Mouse (Mus musculus): ENCODE data around the gene Spag7. TPM values are rescaled to one million over a fixed set of nuclear protein-coding genes. Genes with fewer than 3 reads are reported as not detected.
A peak's percentile ranks its signal among the peaks of the same experiment; 100 is the strongest.

Spag7 gene
- polyA plus RNA-seq, 1 experiment from 2014 or later: 162 TPM

DNA sequence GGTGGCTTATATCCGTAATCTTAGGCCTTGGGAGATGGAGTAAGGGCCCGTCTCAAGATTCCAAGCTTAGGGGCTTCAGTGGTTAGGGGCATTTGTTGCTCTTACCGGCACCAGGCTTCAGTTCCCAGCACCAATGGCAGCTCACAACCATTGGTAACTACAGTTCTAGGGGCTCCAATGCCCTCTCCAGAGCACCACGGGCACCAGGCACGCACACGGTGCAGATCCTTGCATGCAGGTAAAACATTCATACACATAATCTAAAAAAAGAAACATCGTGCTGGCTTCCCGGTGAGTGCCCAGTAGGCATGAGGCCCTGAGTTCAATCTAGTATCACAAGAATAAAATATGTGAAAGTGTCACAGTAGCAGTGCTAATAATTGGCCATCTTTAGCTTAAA is 6.1 kb downstream of the Spag7 start:
- H3K9me3 ChIP-seq: no peaks in the 10 kb centered on the region
- H3K4me2 ChIP-seq: no peak overlapping the region
- no peak for ATAC-seq (ENCODE audit: low FRiP score)
- no peak overlapping the region for H3K27ac ChIP-seq
- 97% methylated on average over 8 of the region's 8 CpGs for WGBS
- H3K4me3 ChIP-seq: no peak overlapping the region
- H3K36me3 ChIP-seq: peaks cover 63% of the 10 kb centered on the region
- H3K9ac ChIP-seq: no peak overlapping the region
- H3K27me3 ChIP-seq: no peaks in the 10 kb centered on the region
- H3K4me1 ChIP-seq (replicated peaks): peaks cover 16% of the 10 kb centered on the region

GRCm38 (mm10) chr11:70660571-70660970 is 8.6 kb downstream of the Spag7 start:
- Histone ChIP-seq H3K9ac (no peak overlapping the region), H3K36me3 (peaks cover 56% of the 10 kb centered on the region), H3K4me1 (replicated peaks) (peaks cover 15% of the 10 kb centered on the region), H3K9me3 (no peaks in the 10 kb centered on the region), H3K4me2 (no peak overlapping the region), H3K27me3 (0 out of 2 replicates have a peak, but pooled peaks cover 4% of the 10 kb centered on the region), H3K27ac (no peak overlapping the region), H3K4me3 (no peak overlapping the region)
- no peak for ATAC-seq (ENCODE audit: low FRiP score)
- WGBS: 88% methylated on average over 8 of the region's 8 CpGs

GRCm38 (mm10) chr11:70658942-70659341 is 10.3 kb downstream of the Spag7 start:
- Histone ChIP-seq H3K9ac (no peak overlapping the region), H3K36me3 (peaks cover 40% of the 10 kb centered on the region), H3K9me3 (no peaks in the 10 kb centered on the region), H3K4me1 (replicated peaks) (peaks cover 21% of the 10 kb centered on the region), H3K27me3 (0 out of 2 replicates have a peak, but pooled peaks cover 4% of the 10 kb centered on the region), H3K27ac (no peak overlapping the region), H3K4me2 (no peak overlapping the region), H3K4me3 (no peak overlapping the region)
- WGBS: 78% methylated on average over 8 of the region's 8 CpGs
- no peak for ATAC-seq (ENCODE audit: low FRiP score)

DNA sequence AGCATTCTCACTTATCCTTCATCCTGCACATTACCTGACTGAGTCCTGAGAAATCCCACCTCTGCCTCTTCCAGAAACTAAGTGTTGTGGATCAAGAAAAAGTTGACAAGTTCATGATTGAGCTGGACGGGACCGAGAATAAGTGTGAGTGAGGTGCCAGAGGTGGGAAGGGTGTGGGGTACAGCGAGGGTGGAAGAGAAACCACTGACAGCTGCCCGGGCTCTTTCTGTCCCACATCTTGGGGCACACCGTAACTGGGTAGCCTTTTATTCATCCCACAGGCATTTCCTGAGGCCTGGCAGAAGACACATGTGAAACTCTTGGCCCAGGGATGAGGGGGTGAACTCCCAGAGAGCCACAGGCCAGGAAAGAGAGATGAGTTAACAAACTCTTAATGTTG is 10.7 kb downstream of the Spag7 start:
- Histone ChIP-seq H3K9ac (no peak overlapping the region), H3K4me1 (replicated peaks) (peaks cover 21% of the 10 kb centered on the region), H3K9me3 (no peaks in the 10 kb centered on the region), H3K27me3 (0 out of 2 replicates have a peak, but pooled peaks cover 4% of the 10 kb centered on the region), H3K4me2 (no peak overlapping the region), H3K36me3 (peaks cover 36% of the 10 kb centered on the region), H3K4me3 (no peak overlapping the region), H3K27ac (no peak overlapping the region)
- no peak for ATAC-seq (ENCODE audit: low FRiP score)
- WGBS: 89% methylated on average over 5 of the region's 5 CpGs

GRCm38 (mm10) chr11:70657991-70658390 is 11.2 kb downstream of the Spag7 start:
- no peak overlapping the region for H3K27ac ChIP-seq
- H3K27me3 ChIP-seq: 0 out of 2 replicates have a peak, but pooled peaks cover 4% of the 10 kb centered on the region
- H3K4me2 ChIP-seq: no peak overlapping the region
- WGBS: 69% methylated on average over 9 of the region's 9 CpGs
- H3K9me3 ChIP-seq: no peaks in the 10 kb centered on the region
- H3K9ac ChIP-seq: no peak overlapping the region
- peaks cover 26% of the 10 kb centered on the region for H3K4me1 ChIP-seq (replicated peaks)
- no peak for ATAC-seq (ENCODE audit: low FRiP score)
- H3K4me3 ChIP-seq: no peak overlapping the region
- peaks cover 31% of the 10 kb centered on the region for H3K36me3 ChIP-seq

DNA sequence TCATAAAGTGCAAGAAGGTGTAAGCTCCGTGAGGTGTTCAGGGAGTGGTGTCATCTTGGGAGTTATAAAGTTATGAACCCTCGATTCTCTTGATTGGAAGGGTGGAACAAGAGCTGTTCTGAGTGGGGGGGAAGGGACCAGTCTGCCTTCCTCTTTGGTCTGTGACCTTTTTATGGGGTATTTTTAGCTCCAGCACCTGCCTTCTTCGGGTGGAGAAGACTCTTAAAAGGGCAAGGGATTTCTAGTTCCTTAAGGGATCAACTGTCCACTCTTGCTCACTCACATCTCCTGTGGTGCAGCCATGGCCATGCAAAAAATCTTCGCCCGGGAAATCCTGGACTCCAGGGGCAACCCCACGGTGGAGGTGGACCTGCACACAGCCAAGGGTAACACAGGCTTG is 11.6 kb downstream of the Spag7 start:
- Histone ChIP-seq H3K9ac (no peak overlapping the region), H3K36me3 (peaks cover 29% of the 10 kb centered on the region), H3K27me3 (0 out of 2 replicates have a peak, but pooled peaks cover 4% of the 10 kb centered on the region), H3K27ac (no peak overlapping the region), H3K4me2 (no peak overlapping the region), H3K9me3 (no peaks in the 10 kb centered on the region), H3K4me1 (replicated peaks) (peaks cover 31% of the 10 kb centered on the region), H3K4me3 (no peak overlapping the region)
- ATAC-seq (ENCODE audit: low FRiP score): no peak
- WGBS: 60% methylated on average over 6 of the region's 6 CpGs

DNA sequence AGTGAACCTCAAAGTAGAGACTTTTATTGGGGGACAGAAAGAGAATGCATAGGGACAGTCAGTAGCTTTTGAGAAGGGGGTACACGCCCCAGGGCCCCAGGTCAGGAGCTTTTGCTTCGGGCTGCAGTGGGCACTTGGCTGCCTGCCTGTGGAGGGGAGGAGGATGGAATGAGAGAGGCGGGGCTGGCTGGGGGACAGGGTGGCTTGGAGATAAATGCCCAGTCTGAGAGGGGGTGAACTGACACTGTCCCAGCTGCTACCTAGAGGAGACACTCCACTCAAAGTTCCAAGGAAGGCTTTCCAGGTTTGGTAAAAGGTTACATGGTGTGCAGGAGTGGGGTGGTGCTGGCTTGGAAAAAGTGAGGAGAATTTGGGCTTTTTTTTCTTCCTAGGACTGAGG is 12.3 kb downstream of the Spag7 start, which contains the start of gene Eno3:
Eno3 (plus strand) TSS at position 239 of the 400 bp plus-strand sequence.
- Histone ChIP-seq H3K36me3 (peaks cover 28% of the 10 kb centered on the region), H3K27me3 (0 out of 2 replicates have a peak, but pooled peaks cover 4% of the 10 kb centered on the region), H3K9ac (peak within 1 kb of the TSS; percentile 99), H3K9me3 (no peaks in the 10 kb centered on the region), H3K27ac (peak within 1 kb of the TSS; percentile 99; the same call in 1 of the 2 replicates), H3K4me1 (replicated peaks) (peaks cover 37% of the 10 kb centered on the region), H3K4me2 (peak within 1 kb of the TSS; percentile 89), H3K4me3 (peak within 1 kb of the TSS; percentile 100)
- 7% methylated on average over 3 of the region's 3 CpGs for WGBS
- ATAC-seq (ENCODE audit: low FRiP score): no peak

DNA sequence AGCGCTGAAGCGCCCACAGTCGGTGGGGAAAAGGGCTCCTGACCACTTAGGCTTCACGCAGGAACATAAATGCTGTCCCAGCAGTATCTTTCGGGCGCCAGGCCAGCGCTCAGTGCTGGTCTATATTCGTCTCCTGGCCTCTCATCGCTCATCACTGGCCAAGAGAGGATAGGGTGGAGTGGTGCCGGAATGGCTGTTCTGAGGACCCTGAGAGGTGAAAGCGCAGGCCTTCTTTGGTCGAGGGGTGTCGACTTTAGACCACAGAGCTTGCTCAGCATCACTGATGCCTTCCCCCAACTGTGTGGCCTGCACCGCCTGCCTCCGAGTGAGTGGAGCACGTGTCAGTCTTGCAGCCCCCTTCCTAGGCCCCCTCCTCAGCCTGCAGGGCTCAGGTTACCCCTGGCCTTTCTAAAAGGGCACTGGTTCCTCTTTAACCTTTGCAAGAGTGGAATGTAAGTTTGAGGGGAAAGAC is 12.7 kb downstream of the Spag7 start:
- Histone ChIP-seq H3K9me3 (no peaks in the 10 kb centered on the region), H3K27me3 (0 out of 2 replicates have a peak, but pooled peaks cover 4% of the 10 kb centered on the region), H3K36me3 (peaks cover 30% of the 10 kb centered on the region), H3K4me3 (peak overlapping the region; percentile 100), H3K27ac (0 out of 2 replicates have a peak overlapping the region, but pooled peaks have one; percentile 99), H3K9ac (peak overlapping the region; percentile 99), H3K4me1 (replicated peaks) (peaks cover 41% of the 10 kb centered on the region), H3K4me2 (peak overlapping the region; percentile 89)
- 3% methylated on average over 16 of the region's 16 CpGs for WGBS
- no peak for ATAC-seq (ENCODE audit: low FRiP score)

- H3K4me1 ChIP-seq (replicated peaks): peaks cover 46% of the 10 kb centered on the region
- peak overlapping the region; percentile 99 for H3K9ac ChIP-seq
- peak overlapping the region; percentile 89 for H3K4me2 ChIP-seq
- 0 out of 2 replicates have a peak, but pooled peaks cover 4% of the 10 kb centered on the region for H3K27me3 ChIP-seq
- peaks cover 30% of the 10 kb centered on the region for H3K36me3 ChIP-seq
- H3K4me3 ChIP-seq: peak overlapping the region; percentile 100
- no peaks in the 10 kb centered on the region for H3K9me3 ChIP-seq
- under 1% methylated on average over 61 of the region's 61 CpGs for WGBS
- ATAC-seq (ENCODE audit: low FRiP score): no peak
- H3K27ac ChIP-seq: peak overlapping the region; percentile 99
Observed at GRCm38 (mm10) chr11:70655571-70656455, 13.4 kb downstream of the Spag7 start.

GRCm38 (mm10) chr11:70654923-70655570 is 14.2 kb downstream of the Spag7 start:
- ATAC-seq (ENCODE audit: low FRiP score): peak; percentile 61
- H3K27me3 ChIP-seq: 0 out of 2 replicates have a peak, but pooled peaks cover 4% of the 10 kb centered on the region
- H3K9me3 ChIP-seq: no peaks in the 10 kb centered on the region
- under 1% methylated on average over 48 of the region's 48 CpGs for WGBS
- peaks cover 33% of the 10 kb centered on the region for H3K36me3 ChIP-seq
- peak overlapping the region; percentile 99 for H3K9ac ChIP-seq
- H3K4me3 ChIP-seq: peak overlapping the region; percentile 100
- H3K4me2 ChIP-seq: peak overlapping the region; percentile 89
- peaks cover 52% of the 10 kb centered on the region for H3K4me1 ChIP-seq (replicated peaks)
- H3K27ac ChIP-seq: peak overlapping the region; percentile 99

DNA sequence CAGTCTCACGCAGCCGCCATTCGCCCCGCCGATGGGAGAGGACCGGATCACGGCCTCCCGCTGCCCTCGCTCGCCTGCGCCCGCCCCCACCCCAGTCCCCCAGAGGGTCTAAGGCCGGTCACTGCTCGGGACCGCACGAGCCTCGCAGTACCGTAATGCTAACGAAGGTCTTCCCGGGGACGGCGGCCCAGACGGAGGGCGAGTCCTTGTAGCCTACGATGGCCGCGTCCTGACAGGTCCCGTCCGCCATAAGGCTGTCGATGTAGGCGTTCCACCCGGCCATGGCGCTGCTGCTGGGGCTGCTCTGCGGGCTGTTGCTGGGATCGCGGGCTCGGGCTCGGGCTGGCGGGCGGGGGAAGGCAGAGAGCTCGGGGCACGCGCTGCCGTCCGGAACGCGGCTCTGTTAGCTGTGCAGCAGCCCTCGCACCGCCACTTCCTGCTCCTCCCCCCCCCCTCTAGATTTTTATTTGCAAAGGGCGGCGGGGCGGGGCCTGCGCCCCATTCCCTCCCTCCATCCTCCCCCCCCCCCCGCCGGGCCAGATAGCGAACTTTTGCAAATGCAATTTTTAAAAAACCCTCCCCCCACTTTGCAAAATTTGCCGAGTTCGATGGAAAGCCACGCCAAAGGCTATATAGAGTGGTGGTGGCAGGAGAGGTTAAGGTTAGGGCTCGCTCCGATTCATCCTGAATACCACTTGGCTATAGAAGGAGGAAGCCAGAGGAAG is 14.9 kb downstream of the Spag7 start, which contains the start of gene Pfn1:
Pfn1 (minus strand) TSS at position 447 of the 725 bp plus-strand sequence.
- under 1% methylated on average over 53 of the region's 61 CpGs for WGBS
- Histone ChIP-seq H3K27ac (peak within 1 kb of the TSS; percentile 99), H3K4me2 (peak within 1 kb of the TSS; percentile 89), H3K36me3 (peaks cover 36% of the 10 kb centered on the region), H3K9me3 (no peaks in the 10 kb centered on the region), H3K4me1 (replicated peaks) (peaks cover 57% of the 10 kb centered on the region), H3K9ac (peak within 1 kb of the TSS; percentile 99), H3K27me3 (0 out of 2 replicates have a peak, but pooled peaks cover 4% of the 10 kb centered on the region), H3K4me3 (peak within 1 kb of the TSS; percentile 100)
- ATAC-seq (ENCODE audit: low FRiP score): peak; percentile 55
